Mouse (Mus musculus) kidney, adult 2 months (tissue): ENCODE measurements around the gene Acot1.

Source experiments
- CTCF ChIP-seq: fragments of 200-500 bp; conservative IDR thresholded peaks from 2 replicates; pipeline ENCODE4 v1.5.1; 2011; ENCODE audit warnings: low read depth, mild to moderate bottlenecking, control low read depth, low read length, moderate library complexity, mixed read lengths; ENCODE audit not compliant: insufficient read depth, insufficient read length
- POLR2A ChIP-seq: fragments of 200-500 bp; IDR thresholded peaks from one replicate; pipeline ENCODE4 v1.6.1; 2011; ENCODE audit warnings: low read depth, low read length, control low read depth

- peak; percentile 98 for TF ChIP-seq CTCF
- TF ChIP-seq POLR2A = no peak
Measured at GRCm38 (mm10) chr12:84030659-84031332, 21.5 kb downstream of the Acot1 start.
